Mouse (Mus musculus): ENCODE data around the gene Nln. TPM values are rescaled to one million over a fixed set of nuclear protein-coding genes. Genes with fewer than 3 reads are reported as not detected.

Gene Nln
- total and polyA plus RNA-seq, 3 experiments: 15.4 to 229 (median 16.1) TPM

DNA sequence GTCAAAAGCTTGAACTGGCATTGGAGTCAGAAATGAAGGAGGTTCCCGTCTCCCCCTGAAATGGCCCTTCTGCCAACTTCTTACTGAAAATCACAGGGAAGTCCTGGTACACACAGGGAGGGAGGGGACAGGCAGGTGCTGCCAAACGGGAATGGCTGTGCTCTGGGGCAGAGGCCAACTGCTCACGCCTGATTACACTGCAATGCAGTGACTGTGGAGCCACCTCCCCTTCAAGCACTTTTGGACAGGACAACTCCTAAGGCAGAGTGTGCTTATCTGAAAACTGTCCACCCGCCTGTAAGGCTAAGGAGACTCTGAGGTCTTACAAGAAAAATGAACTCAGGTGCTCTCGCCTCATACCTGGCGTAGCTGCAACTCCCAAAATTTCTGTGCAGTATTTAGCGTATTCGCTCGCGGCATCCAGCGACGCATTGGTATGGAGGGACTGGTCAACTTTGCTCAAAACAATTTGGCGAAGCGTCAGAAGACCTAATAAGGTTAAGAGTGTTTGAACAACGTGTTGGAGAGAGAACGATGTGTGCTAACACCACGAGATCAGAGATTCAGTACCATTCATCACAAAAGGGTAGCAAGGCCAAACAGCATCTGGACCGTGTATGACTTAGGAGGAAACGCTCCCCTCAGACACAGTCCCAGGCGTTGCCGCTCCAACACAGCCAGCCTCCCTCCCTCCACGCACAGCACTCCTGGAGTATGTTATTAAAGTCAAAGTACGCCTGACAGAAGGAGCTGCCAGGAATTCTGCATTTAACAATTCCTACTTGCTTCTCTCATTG lies 72.7 kb downstream of the Nln start:
- peak overlapping the region; percentile 54 for H3K27ac ChIP-seq (ENCODE audit: control insufficient read depth, low read depth, low read length)
- TF ChIP-seq RAD21 (IDR thresholded peaks at IDR 0.05; ENCODE audit: low read depth, low read length) (no peak), BHLHE40 (IDR thresholded peaks at IDR 0.05; ENCODE audit: borderline replicate concordance, low read depth, low read length) (peak; percentile 80), MEF2A (IDR thresholded peaks at IDR 0.05; ENCODE audit: extremely low read depth, insufficient replicate concordance, low read depth, low read length, poor library complexity, severe bottlenecking) (no peak), TAL1 (IDR thresholded peaks at IDR 0.05; ENCODE audit: low read length) (peak; percentile 77), E2F4 (IDR thresholded peaks at IDR 0.05; ENCODE audit: borderline replicate concordance, low read depth, low read length) (no peak), ELF1 (IDR thresholded peaks at IDR 0.05; ENCODE audit: low read depth, low read length) (peak; percentile 11; the same call in 1 of the 2 replicates), TBP (IDR thresholded peaks at IDR 0.05; ENCODE audit: low read depth, low read length) (no peak), USF1 (IDR thresholded peaks at IDR 0.05; ENCODE audit: low read depth, low read length) (no peak), CHD2 (IDR thresholded peaks at IDR 0.05; ENCODE audit: low read length) (no peak), ZKSCAN1 (IDR thresholded peaks at IDR 0.05; ENCODE audit: low read depth, low read length) (no peak), RCOR1 (IDR thresholded peaks at IDR 0.05; ENCODE audit: low read depth, low read length) (peak; percentile 87), USF2 (IDR thresholded peaks at IDR 0.05; ENCODE audit: borderline replicate concordance in 1 of 2, insufficient read depth in 1 of 2, low read depth in 1 of 2, low read length in 2 of 2) (no peak), MAZ (IDR thresholded peaks at IDR 0.05; ENCODE audit: low read depth, low read length) (peak; percentile 39; the same call in 1 of the 2 replicates), CHD1 (IDR thresholded peaks at IDR 0.05; ENCODE audit: low read depth, low read length) (no peak), SMC3 (IDR thresholded peaks at IDR 0.05; ENCODE audit: low read depth, low read length) (0 out of 2 replicates have a peak, but pooled peaks have one; percentile 11), ZNF384 (IDR thresholded peaks at IDR 0.05; ENCODE audit: low read depth, low read length) (no peak; the same call in 1 of the 2 replicates), KAT2A (conservative IDR thresholded peaks at IDR 0.05; ENCODE audit: low read depth, low read length) (no peak), SIN3A (IDR thresholded peaks at IDR 0.05; ENCODE audit: low read length) (peak; percentile 68), MAX (IDR thresholded peaks at IDR 0.05; ENCODE audit: low read length) (no peak), POLR2AphosphoS5 (IDR thresholded peaks at IDR 0.05; ENCODE audit: borderline replicate concordance, low read depth, low read length) (no peak), NELFE (IDR thresholded peaks at IDR 0.05; ENCODE audit: low read depth, low read length) (no peak), NRF1 (IDR thresholded peaks at IDR 0.05; ENCODE audit: insufficient read depth, low read depth, low read length, poor library complexity, severe bottlenecking) (no peak), POLR2A (IDR thresholded peaks at IDR 0.05; ENCODE audit: control insufficient read depth in 1 of 2, insufficient read depth in 1 of 2, low read depth in 1 of 2, low read length in 2 of 2, poor library complexity in 1 of 2) (no peak), ZC3H11A (IDR thresholded peaks at IDR 0.05; ENCODE audit: low read depth, low read length) (no peak), POLR2AphosphoS2 (IDR thresholded peaks at IDR 0.05; ENCODE audit: low read length) (no peak), ZMIZ1 (IDR thresholded peaks at IDR 0.05; ENCODE audit: low read depth, low read length) (no peak), MYB (IDR thresholded peaks at IDR 0.05; ENCODE audit: low read depth, low read length) (peak; percentile 67), MXI1 (IDR thresholded peaks at IDR 0.05; ENCODE audit: low read depth, low read length) (no peak), HCFC1 (IDR thresholded peaks at IDR 0.05; ENCODE audit: low read depth, low read length) (0 out of 2 replicates have a peak, but pooled peaks have one; percentile 8), GATA1 (IDR thresholded peaks at IDR 0.05; ENCODE audit: low read depth, low read length) (peak; percentile 82), GABPA (IDR thresholded peaks at IDR 0.05; ENCODE audit: low read depth, low read length) (no peak), MAFK (IDR thresholded peaks at IDR 0.05; ENCODE audit: borderline replicate concordance, low read depth, low read length) (no peak), JUND (IDR thresholded peaks at IDR 0.05; ENCODE audit: low read depth, low read length) (no peak), CTCF (IDR thresholded peaks at IDR 0.05 in 2 of 3, conservative IDR thresholded peaks at IDR 0.05 in 1 of 3; ENCODE audit: control insufficient read depth in 1 of 3, insufficient read depth in 1 of 3, low read depth in 2 of 3, low read length in 3 of 3, poor library complexity in 1 of 3, severe bottlenecking in 1 of 3) (no peak), MYC (IDR thresholded peaks at IDR 0.05; ENCODE audit: low read depth, low read length) (0 out of 2 replicates have a peak, but pooled peaks have one; percentile 46), ETS1 (IDR thresholded peaks at IDR 0.05; ENCODE audit: low read depth, low read length) (peak; percentile 76)

More for the DNA sequence above, 72.7 kb downstream of the Nln start:
- Histone ChIP-seq H3K36me3 (ENCODE audit: control insufficient read depth in 1 of 2, insufficient read depth in 2 of 2, low read length in 2 of 2) (peaks cover 0 to 46% of the 10 kb centered on the region in 2 experiments; a peak in 2 of 4 replicates), H3K27me3 (ENCODE audit: control insufficient read depth in 1 of 2, insufficient read depth in 2 of 2, low read length in 2 of 2) (no peaks in the 10 kb centered on the region), H3K4me1 (ENCODE audit: control insufficient read depth in 1 of 2, insufficient read depth in 2 of 2, low read length in 2 of 2) (peaks cover 20 to 56% of the 10 kb centered on the region in 2 experiments), H3K9ac (ENCODE audit: control insufficient read depth, low read depth, low read length, poor library complexity, severe bottlenecking) (peak overlapping the region; percentile 4), H3K9me3 (replicated peaks; ENCODE audit: insufficient read depth, low read length) (no peaks in the 10 kb centered on the region), H3K4me3 (ENCODE audit: control insufficient read depth in 1 of 2, insufficient read depth in 1 of 2, low read depth in 2 of 2, low read length in 2 of 2) (no peak overlapping the region), H3K79me2 (ENCODE audit: control insufficient read depth, insufficient read depth, low read length, poor library complexity) (no peaks in the 10 kb centered on the region)
- peak; percentile 88 for DNase-seq (ENCODE audit: low read depth, low spot score)

Data from MEL (cell line).